ENCODE assay signal across 25 mouse cellular contexts in genomic region chr16:22348014-22348413, GRCm38 (mm10).
A peak's percentile ranks its signal among the peaks of the same experiment; 100 is the strongest.
DNase-seq lines count a peak whose midpoint lies in the region.
"Had no signal": no experiment of that assay in that cellular context is flagged by ENCODE, and none has a peak within 500 bp of the region (broad histone marks: within the 10 kb centered on the region; RNA-seq: fewer than 3 reads in every experiment).

No protein-coding gene starts in this region.

- no peak overlapping the region for H3K27ac ChIP-seq in heart, embryonic 10.5 days
- H3K27ac ChIP-seq: hindbrain, embryonic 13.5 days; kidney, postnatal 0 days; liver, embryonic 12.5 days; midbrain, embryonic 12.5 days; neural tube, embryonic 12.5 days had no signal

- 63% methylated on average over 4 of the region's 4 CpGs for WGBS in heart, embryonic 10.5 days

- DNase-seq in heart, embryonic 10.5 days (ENCODE audit: low spot score), result peak; percentile 51
- no peak for DNase-seq in heart, adult 11 months
- peak; percentile 52 for DNase-seq in right cerebral cortex, adult 18-20 months
- no peak for DNase-seq in right cerebral cortex, postnatal 4 days
- peak; percentile 9 for DNase-seq in right cerebral cortex, postnatal 14 days
- DNase-seq in T-cell, adult 2 months (ENCODE audit: low spot score), result no peak
- DNase-seq in gastrocnemius, postnatal 36 days, result no peak
- DNase-seq: cerebellum, adult 11-12 months; cerebellum, adult 9-11 months; gastrocnemius, postnatal 10 days; heart, postnatal 4 days; kidney, adult 8-10 months; liver, postnatal 0 days; lung, postnatal 36 days; retina, postnatal 1 day; thymus, postnatal 25 days had no signal

- H3K36me3 ChIP-seq in heart, embryonic 10.5 days, result no peaks in the 10 kb centered on the region
- H3K36me3 ChIP-seq: G1E; heart, embryonic 12.5 days; hindbrain, embryonic 13.5 days; liver, embryonic 12.5 days; midbrain, embryonic 12.5 days; neural tube, embryonic 12.5 days had no signal

- no peaks in the 10 kb centered on the region for H3K27me3 ChIP-seq in heart, embryonic 10.5 days (ENCODE audit: insufficient read depth, poor library complexity, severe bottlenecking)
- H3K27me3 ChIP-seq: heart, embryonic 12.5 days; hindbrain, embryonic 13.5 days; liver, embryonic 12.5 days; midbrain, embryonic 12.5 days; neural tube, embryonic 12.5 days had no signal

- intact Hi-C loops in gastrocnemius, postnatal 36 days (cut with DNase I), result no loop called here

- no peaks in the 10 kb centered on the region for H3K9me3 ChIP-seq in heart, embryonic 10.5 days
- H3K9me3 ChIP-seq: G1E; heart, embryonic 12.5 days; hindbrain, embryonic 13.5 days; liver, embryonic 12.5 days; midbrain, embryonic 12.5 days; neural tube, embryonic 12.5 days had no signal

- H3K4me1 ChIP-seq in heart, embryonic 10.5 days, result peaks cover 11% of the 10 kb centered on the region; the same call in 1 of the 2 replicates
- H3K4me1 ChIP-seq: hindbrain, embryonic 13.5 days; liver, embryonic 12.5 days; neural tube, embryonic 12.5 days had no signal

- no peak overlapping the region for H3K4me3 ChIP-seq in heart, embryonic 10.5 days
- H3K4me3 ChIP-seq: erythroblast, embryonic 14.5 days; heart, embryonic 12.5 days; hindbrain, embryonic 13.5 days; liver, embryonic 12.5 days; midbrain, embryonic 12.5 days; myocyte; neural tube, embryonic 12.5 days had no signal

Comparison
In these comparisons a context has a peak if more than half of its experiments do, and no peak if none do; other contexts are left out.
1. DNase-seq: peak in heart, embryonic 10.5 days (single experiment), right cerebral cortex, adult 18-20 months (single experiment) and right cerebral cortex, postnatal 14 days (single experiment); none in heart, adult 11 months (single experiment), right cerebral cortex, postnatal 4 days (single experiment), T-cell, adult 2 months (single experiment) and gastrocnemius, postnatal 36 days (0 of 2).